Mouse (Mus musculus) adrenal gland, adult 18-20 months (tissue): Measurements from ENCODE around the gene Grb2. TPM values are rescaled to one million over a fixed set of nuclear protein-coding genes. Genes with fewer than 3 reads are reported as not detected.

Experiments
- DNase-seq, 2 experiments: peaks; one replicate each; pipeline ENCODE4 v3.0.0; 2021 to 2022; ENCODE audit warnings: low spot score in 2 of 2
- total RNA-seq, 2 experiments: library from RNA; stranded (reverse); gene quantifications; 1 replicate in 1 of 2; 2 replicates in 1 of 2; pipeline ENCODE4 v1.2.3; 2021

The Grb2 gene
- total RNA-seq, 2 experiments from 2014 or later: 97.2 to 132 TPM

- no peak for DNase-seq
Observed at GRCm38 (mm10) chr11:115689137-115689915, 19.1 kb downstream of the Grb2 start.

- no peak for DNase-seq
Observed at GRCm38 (mm10) chr11:115686369-115686768, 22.0 kb downstream of the Grb2 start.

- DNase-seq: no peak
Observed at GRCm38 (mm10) chr11:115685954-115686353, 22.4 kb downstream of the Grb2 start.

- no peak for DNase-seq
Observed at GRCm38 (mm10) chr11:115684877-115685276, 23.5 kb downstream of the Grb2 start.

- no peak for DNase-seq
Observed at GRCm38 (mm10) chr11:115683326-115683725, 25.1 kb downstream of the Grb2 start.

GRCm38 (mm10) chr11:115682411-115682810, 26.0 kb downstream of the Grb2 start:
- no peak for DNase-seq

- no peak for DNase-seq
Observed at GRCm38 (mm10) chr11:115679554-115680238, 28.7 kb downstream of the Grb2 start.

- DNase-seq: no peak
Observed at GRCm38 (mm10) chr11:115678861-115679260, 29.5 kb downstream of the Grb2 start.

- DNase-seq: no peak
Observed at GRCm38 (mm10) chr11:115677511-115677910, 30.9 kb downstream of the Grb2 start.

GRCm38 (mm10) chr11:115676738-115677137, 31.7 kb downstream of the Grb2 start:
- no peak for DNase-seq

GRCm38 (mm10) chr11:115674235-115674865, 34.0 kb downstream of the Grb2 start:
- no peak for DNase-seq

GRCm38 (mm10) chr11:115673471-115674234, 34.7 kb downstream of the Grb2 start:
- DNase-seq: no peak

GRCm38 (mm10) chr11:115672226-115672987, 36.0 kb downstream of the Grb2 start:
- no peak for DNase-seq

- no peak for DNase-seq
Observed at GRCm38 (mm10) chr11:115670451-115671050, 37.8 kb downstream of the Grb2 start.

GRCm38 (mm10) chr11:115663676-115664335, 44.6 kb downstream of the Grb2 start:
- no peak for DNase-seq

- DNase-seq: no peak
Observed at GRCm38 (mm10) chr11:115660376-115660775, 48.0 kb downstream of the Grb2 start.

- DNase-seq: no peak
Observed at GRCm38 (mm10) chr11:115658521-115658920, 49.9 kb downstream of the Grb2 start.

- DNase-seq: no peak
Observed at GRCm38 (mm10) chr11:115654128-115654527, 54.3 kb downstream of the Grb2 start.

GRCm38 (mm10) chr11:115653194-115653593, 55.2 kb downstream of the Grb2 start:
- DNase-seq: no peak

GRCm38 (mm10) chr11:115651680-115652079, 56.7 kb downstream of the Grb2 start:
- no peak for DNase-seq
